Mouse (Mus musculus) ES-E14 (cell line): Measurements from ENCODE around the gene Ereg. TPM values are rescaled to one million over a fixed set of nuclear protein-coding genes. Genes with fewer than 3 reads are reported as not detected.

Source experiments
- DNase-seq: peaks from one replicate; pipeline ENCODE4 v3.0.0-alpha.2; 2013; ENCODE audit warnings: low read depth, low spot score
- H3K27ac ChIP-seq: 2 replicates; pipeline ENCODE4 v1.5.1; 2012; ENCODE audit warnings: low read depth, mild to moderate bottlenecking, low read length, moderate library complexity, mixed read lengths; ENCODE audit not compliant: poor library complexity, insufficient read depth, severe bottlenecking
- H3K36me3 ChIP-seq: 2 replicates; pipeline ENCODE4 v1.6.1; 2012; ENCODE audit warnings: mild to moderate bottlenecking, low read length, moderate library complexity, mixed read lengths; ENCODE audit not compliant: control insufficient read depth, poor library complexity, insufficient read depth, severe bottlenecking
- H3K4me1 ChIP-seq, 2 experiments: fragments of 150-350 bp in 1 of 2; sonication (generic) in 1 of 2; 2 replicates each; pipeline ENCODE4 v1.6.1; 2012; ENCODE audit warnings: low read length in 2 of 2, mild to moderate bottlenecking in 1 of 2, mixed read lengths in 1 of 2; ENCODE audit not compliant: control insufficient read depth in 2 of 2, insufficient read depth in 2 of 2, poor library complexity in 1 of 2
- H3K4me3 ChIP-seq, 2 experiments: fragments of 150-350 bp in 1 of 2; sonication (generic) in 1 of 2; 2 replicates each; pipeline ENCODE4 v1.5.1; 2012; ENCODE audit warnings: low read length in 2 of 2, low read depth in 1 of 2, mild to moderate bottlenecking in 1 of 2, mixed read lengths in 1 of 2; ENCODE audit not compliant: insufficient read depth in 1 of 2, poor library complexity in 1 of 2, severe bottlenecking in 1 of 2
- H3K9ac ChIP-seq: 2 replicates; pipeline ENCODE4 v1.6.1; 2012; ENCODE audit warnings: low read depth, mild to moderate bottlenecking, low read length, mixed read lengths; ENCODE audit not compliant: poor library complexity, insufficient read depth, severe bottlenecking
- H3K9me3 ChIP-seq: fragments of 150-350 bp; sonication (generic); 2 replicates; pipeline ENCODE4 v1.6.1; 2012; ENCODE audit warnings: low read depth, mild to moderate bottlenecking, low read length; ENCODE audit not compliant: control insufficient read depth, insufficient read depth
- CHD2 ChIP-seq: IDR thresholded peaks from 2 replicates; pipeline ENCODE4 v1.6.1; 2014; ENCODE audit warnings: mild to moderate bottlenecking, low read depth, low read length, inconsistent platforms
- HCFC1 ChIP-seq: IDR thresholded peaks from 2 replicates; pipeline ENCODE4 v1.6.1; 2012; ENCODE audit warnings: low read length, inconsistent platforms, borderline replicate concordance; ENCODE audit not compliant: insufficient read depth
- MAFK ChIP-seq: IDR thresholded peaks from 2 replicates; pipeline ENCODE4 v1.6.1; 2014; ENCODE audit warnings: mild to moderate bottlenecking, low read depth, low read length, inconsistent platforms; ENCODE audit not compliant: insufficient read depth
- ZC3H11A ChIP-seq: IDR thresholded peaks from 2 replicates; pipeline ENCODE4 v1.6.1; 2012; ENCODE audit warnings: low read depth, mild to moderate bottlenecking, inconsistent platforms, low read length, borderline replicate concordance
- ZNF384 ChIP-seq: IDR thresholded peaks from 2 replicates; pipeline ENCODE4 v1.6.1; 2012; ENCODE audit warnings: low read depth, low read length, inconsistent platforms
- in situ Hi-C, 2 experiments: fragments of 600-800 bp; cut with MboI; formaldehyde crosslinking; loops; one replicate each; pipeline ENCODE4 v1.15.1; 2025; ENCODE audit warnings: low sequenced_read_pairs in 2 of 2, inconsistent platforms in 1 of 2; ENCODE audit not compliant: unreplicated experiment in 2 of 2
- total RNA-seq: library from RNA; depleted of rRNA; stranded (reverse); fragments of 300-350 nt; gene quantifications from 2 replicates; pipeline ENCODE4 v1.2.3, GENCODE M21; 2012

Ereg gene
- total RNA-seq, 1 experiment: 0.13 TPM

DNA sequence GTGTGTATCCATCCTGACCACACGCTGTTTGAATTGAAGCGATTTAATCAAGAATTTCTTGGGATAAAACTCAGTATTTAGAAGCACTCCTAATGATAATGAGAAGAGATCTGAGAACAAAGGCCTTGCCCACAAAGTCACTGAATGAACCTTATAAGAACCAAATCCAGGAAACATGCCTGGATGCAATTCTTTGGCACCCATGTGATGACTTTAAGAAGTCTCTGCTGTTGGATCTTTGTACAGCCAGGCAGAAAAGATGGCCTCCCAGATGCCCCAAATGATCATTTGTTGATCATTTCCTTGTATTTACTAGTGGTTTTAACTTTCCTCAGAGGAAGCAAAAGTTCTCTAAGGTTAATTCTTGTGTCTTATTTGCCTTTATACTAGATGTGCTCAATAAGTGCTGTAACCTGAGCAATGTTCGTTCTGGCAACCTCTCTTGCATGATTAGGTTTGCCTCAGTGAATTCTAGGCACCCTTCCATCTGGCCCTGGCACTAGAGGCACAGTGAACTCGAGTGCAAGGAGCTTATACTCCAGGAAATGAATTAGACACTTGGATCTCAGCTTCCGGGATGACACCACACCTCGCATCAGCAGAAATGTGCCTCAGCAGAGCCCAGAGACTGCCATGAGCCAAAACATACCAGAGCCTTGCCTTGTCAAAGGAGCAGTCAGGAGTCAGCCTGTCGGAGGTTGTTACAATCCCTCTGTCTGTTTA lies 29.7 kb downstream of the Ereg start:
- in situ Hi-C loops: no loop called here
- Histone ChIP-seq H3K4me1 (no peaks in the 10 kb centered on the region), H3K36me3 (no peaks in the 10 kb centered on the region), H3K27ac (no peak overlapping the region), H3K9ac (no peak overlapping the region), H3K4me3 (no peak overlapping the region), H3K9me3 (no peaks in the 10 kb centered on the region)
- TF ChIP-seq HCFC1 (no peak), CHD2 (no peak), ZNF384 (no peak)
- DNase-seq: no peak

DNA sequence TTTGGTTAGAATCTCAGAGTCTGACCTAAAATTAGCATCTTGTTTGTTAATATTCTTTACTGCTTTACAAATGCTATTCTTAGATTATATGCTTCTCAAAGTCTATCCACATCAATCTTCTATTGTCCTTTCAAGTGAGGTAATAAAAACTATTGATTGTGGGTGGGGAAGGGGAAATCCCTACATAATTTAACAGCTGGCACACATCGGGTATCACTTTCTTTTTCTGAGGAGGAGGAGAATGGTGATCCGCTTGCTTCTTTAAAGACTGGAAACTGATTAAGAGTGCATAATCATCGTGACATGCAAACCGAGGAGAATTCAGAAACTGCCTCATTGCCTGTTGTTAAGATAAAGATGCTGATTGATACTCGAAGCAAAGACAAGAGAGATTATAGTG lies 31.8 kb downstream of the Ereg start:
- no peak overlapping the region for H3K27ac ChIP-seq
- no peak overlapping the region for H3K9ac ChIP-seq
- no peak for TF ChIP-seq MAFK
- no peaks in the 10 kb centered on the region for H3K9me3 ChIP-seq
- in situ Hi-C loops: no loop called here
- no peak overlapping the region for H3K4me3 ChIP-seq
- no peak for DNase-seq
- H3K4me1 ChIP-seq: no peaks in the 10 kb centered on the region
- H3K36me3 ChIP-seq: no peaks in the 10 kb centered on the region

DNA sequence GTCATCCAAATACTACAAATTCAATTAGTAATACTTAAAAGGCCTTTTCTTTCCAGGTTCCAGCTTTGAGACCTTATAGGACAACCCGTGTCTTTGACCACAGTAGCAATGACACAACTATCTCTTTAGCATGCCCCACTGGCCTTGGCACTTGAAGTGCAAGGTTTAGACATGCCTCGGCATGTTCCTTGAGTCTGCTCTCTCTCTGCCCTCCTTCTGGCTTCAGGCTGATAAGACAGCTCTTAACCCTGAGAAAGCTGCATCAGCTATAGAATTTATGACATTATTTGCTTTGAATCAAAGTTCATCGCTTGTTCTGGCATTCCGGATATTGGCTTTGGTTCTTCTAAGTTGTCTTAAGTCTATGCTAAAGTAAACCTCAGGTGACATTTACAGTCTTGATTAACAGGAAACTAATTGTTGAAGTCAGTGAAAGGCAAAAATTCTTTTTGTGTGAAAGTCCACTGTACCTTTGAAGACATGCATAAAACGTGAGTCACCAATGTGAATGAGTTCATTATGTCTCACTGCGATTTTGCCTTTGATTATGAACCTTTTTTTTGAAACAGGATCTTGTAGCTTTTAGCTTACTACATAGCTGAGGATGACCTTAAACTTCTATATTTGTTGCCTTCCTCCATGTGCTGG lies 35.7 kb downstream of the Ereg start:
- no peak for TF ChIP-seq MAFK
- no peak for TF ChIP-seq HCFC1
- no peak for TF ChIP-seq ZNF384
- no peak for TF ChIP-seq CHD2
- TF ChIP-seq ZC3H11A: no peak
- no peak overlapping the region for H3K9ac ChIP-seq
- no peaks in the 10 kb centered on the region for H3K36me3 ChIP-seq
- no peak overlapping the region for H3K4me3 ChIP-seq
- no peaks in the 10 kb centered on the region for H3K4me1 ChIP-seq
- in situ Hi-C loops: no loop called here
- DNase-seq: no peak
- H3K27ac ChIP-seq: no peak overlapping the region
- no peaks in the 10 kb centered on the region for H3K9me3 ChIP-seq

DNA sequence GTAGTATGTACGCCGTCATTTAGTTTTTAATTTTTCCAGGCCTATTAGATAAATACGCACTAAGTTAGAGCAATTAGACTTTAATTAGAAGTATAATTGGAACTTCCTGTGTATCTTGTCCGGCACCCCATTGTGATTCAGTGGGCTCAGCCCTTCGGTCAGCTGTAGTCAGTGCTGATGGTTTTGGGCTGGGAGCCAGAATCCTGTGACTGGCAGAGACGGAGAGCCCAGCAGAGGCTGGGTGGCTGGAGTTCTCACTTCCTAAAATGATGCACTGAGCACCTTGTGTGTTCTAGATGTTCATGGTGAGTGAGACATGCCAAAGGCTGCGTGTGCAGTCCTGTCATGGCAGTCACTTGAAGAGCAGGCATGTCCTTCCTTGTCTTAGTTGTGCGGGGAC lies 36.6 kb downstream of the Ereg start:
- Histone ChIP-seq H3K9ac (no peak overlapping the region), H3K27ac (no peak overlapping the region), H3K4me3 (no peak overlapping the region), H3K36me3 (no peaks in the 10 kb centered on the region), H3K9me3 (no peaks in the 10 kb centered on the region), H3K4me1 (no peaks in the 10 kb centered on the region)
- in situ Hi-C loops: no loop called here
- no peak for DNase-seq
- TF ChIP-seq ZNF384 (no peak), MAFK (no peak), HCFC1 (no peak), ZC3H11A (no peak), CHD2 (no peak)

GRCm38 (mm10) chr5:91113967-91114366 lies 39.5 kb downstream of the Ereg start:
- Histone ChIP-seq H3K36me3 (no peaks in the 10 kb centered on the region), H3K9ac (no peak overlapping the region), H3K27ac (no peak overlapping the region), H3K4me3 (no peak overlapping the region), H3K4me1 (no peaks in the 10 kb centered on the region), H3K9me3 (no peaks in the 10 kb centered on the region)
- TF ChIP-seq ZNF384 (no peak), HCFC1 (no peak), MAFK (no peak), CHD2 (no peak), ZC3H11A (no peak)
- in situ Hi-C loops: no loop called here
- no peak for DNase-seq
